Mouse (Mus musculus) megakaryocyte progenitor cell, adult 5-6 weeks (primary cell): Measurements from ENCODE around the gene Tead1. TPM values are rescaled to one million over a fixed set of nuclear protein-coding genes. Genes with fewer than 3 reads are reported as not detected.

Source experiments
- ATAC-seq: replicated peaks from 2 replicates; pipeline ENCODE4 v1.8.0; 2016; ENCODE audit warnings: mild to moderate bottlenecking, moderate TSS enrichment, inconsistent platforms; ENCODE audit not compliant: poor library complexity
- total RNA-seq, 2 experiments: library from RNA; stranded (forward) in 1 of 2; stranded (reverse) in 1 of 2; fragments of 157-497, 149-512 nt in 1 of 2; fragments of 200-1000 nt in 1 of 2; gene quantifications; 2 replicates each; pipeline versions ENCODE4 v1.2.3 to v1.2.4; 2015 to 2017

The Tead1 gene
- total RNA-seq (2015) (not detected in 2 replicates), total RNA-seq (2017) (not detected in 2 replicates)

DNA sequence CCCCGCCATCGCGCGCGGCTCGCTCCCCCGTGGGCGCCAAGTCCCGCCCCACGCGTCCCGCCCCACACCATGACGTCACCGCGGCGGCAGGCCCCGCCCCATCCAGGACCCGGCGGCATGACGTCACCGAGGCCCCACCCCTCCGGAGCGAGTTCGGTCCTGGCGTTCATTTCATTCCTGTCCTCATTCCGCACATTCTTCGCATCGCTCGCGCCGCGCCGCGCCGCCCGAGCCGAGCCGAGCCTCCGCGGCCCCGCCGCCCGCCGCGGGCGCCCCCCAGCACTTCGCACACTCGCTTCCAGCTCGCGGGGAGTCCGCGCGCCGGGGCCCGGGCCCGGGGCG lies at the start of gene Tead1:
Tead1 (plus strand) TSS at position 148 of the 342 bp plus-strand sequence.
- ATAC-seq: peak; percentile 52

- ATAC-seq: no peak
Observed at GRCm38 (mm10) chr7:112634505-112635213, 44.5 kb upstream of the Tead1 start.

DNA sequence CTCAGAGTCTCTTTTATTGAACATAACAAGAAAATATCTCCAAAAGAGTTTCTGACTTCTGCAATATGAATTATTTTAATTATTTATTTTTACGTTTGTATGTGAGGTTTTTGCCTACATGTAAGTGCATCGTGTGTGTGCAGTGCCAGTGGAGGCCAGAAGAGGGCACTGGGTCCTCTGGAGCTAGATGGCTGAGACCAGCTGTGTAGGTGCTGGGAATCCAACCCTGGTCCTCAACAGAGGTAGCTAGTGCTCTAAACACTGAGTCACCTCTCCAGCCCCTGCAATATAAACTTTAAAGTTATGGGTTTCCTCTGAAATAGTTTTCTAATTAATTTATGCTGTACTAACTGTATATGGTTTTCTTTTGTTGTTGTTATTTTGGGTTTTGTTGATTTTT lies 43.2 kb upstream of the Tead1 start:
- no peak for ATAC-seq

DNA sequence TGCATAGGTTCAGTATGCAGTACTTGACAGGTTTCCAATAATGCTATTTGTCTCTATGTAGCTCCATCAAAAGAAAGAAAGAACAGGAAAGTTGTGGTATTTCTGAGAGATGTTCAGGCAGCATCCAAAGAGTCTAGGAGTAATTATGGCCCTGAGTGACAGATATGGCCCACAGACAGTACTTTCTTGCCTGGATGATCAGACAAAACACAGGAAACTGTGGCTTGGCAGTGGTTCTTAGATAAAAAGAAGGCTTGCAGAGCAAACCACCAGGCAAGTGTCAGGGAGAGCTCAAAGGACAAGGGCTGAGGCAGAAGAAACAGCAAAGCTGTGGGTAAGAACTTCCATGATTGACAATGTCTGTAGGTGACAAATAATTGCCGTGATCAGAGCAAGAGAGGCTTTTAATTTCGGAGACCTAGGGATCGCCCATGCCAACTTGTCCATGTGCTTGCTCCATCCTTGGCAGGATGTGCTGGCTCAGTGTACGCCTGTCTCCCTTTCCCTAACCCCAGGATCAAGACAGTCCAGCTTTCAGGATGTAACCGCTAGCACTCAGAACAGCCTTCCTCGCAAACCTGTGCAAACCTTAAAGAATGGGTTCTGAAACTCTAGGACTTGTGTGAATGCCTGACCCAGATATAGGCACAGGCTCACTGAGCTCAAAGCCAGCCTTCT lies 35.1 kb upstream of the Tead1 start:
- ATAC-seq: peak; percentile 39; the same call in 1 of the 2 replicates

- ATAC-seq: no peak
Observed at GRCm38 (mm10) chr7:112644701-112645100, 34.4 kb upstream of the Tead1 start.

- no peak for ATAC-seq
Observed at GRCm38 (mm10) chr7:112645724-112646123, 33.4 kb upstream of the Tead1 start.

- ATAC-seq: no peak
Observed at GRCm38 (mm10) chr7:112647417-112647816, 31.7 kb upstream of the Tead1 start.

- ATAC-seq: no peak
Observed at GRCm38 (mm10) chr7:112656141-112656662, 22.9 kb upstream of the Tead1 start.

- no peak for ATAC-seq
Observed at GRCm38 (mm10) chr7:112658939-112659338, 20.2 kb upstream of the Tead1 start.

GRCm38 (mm10) chr7:112659816-112660215 lies 19.3 kb upstream of the Tead1 start:
- no peak for ATAC-seq

- no peak for ATAC-seq
Observed at GRCm38 (mm10) chr7:112660325-112660724, 18.8 kb upstream of the Tead1 start.

GRCm38 (mm10) chr7:112662398-112663313 lies 16.5 kb upstream of the Tead1 start:
- ATAC-seq: no peak

DNA sequence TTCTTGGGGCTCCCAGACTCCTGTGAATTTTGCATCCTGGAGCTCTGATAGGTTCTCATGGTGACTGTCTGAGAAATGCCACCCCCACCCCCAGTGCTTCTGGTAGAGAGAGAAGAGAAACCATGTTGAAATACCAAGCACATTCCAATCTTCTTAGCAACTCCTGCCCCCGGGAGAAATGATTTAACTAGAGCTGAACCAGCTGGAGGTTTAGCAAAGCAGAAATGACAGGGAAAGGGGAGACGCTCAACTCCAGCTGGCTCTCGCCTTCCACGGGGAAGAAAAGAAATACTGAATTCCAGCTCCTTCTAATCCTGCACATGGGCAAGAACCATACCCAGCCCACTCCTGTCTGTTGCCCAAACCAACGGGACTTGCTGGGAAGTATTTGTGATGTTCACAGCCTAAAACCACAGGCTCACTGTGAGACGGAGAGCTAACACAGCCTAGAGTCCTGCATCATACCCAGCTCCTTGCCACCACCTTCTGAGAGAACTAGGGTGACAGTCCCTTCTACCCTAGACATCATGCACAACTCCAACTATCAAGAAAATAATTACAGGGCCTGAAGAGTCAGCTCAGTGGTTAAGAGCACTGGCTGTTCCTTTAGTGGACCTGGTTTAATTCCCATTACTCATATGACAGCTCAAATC lies 15.7 kb upstream of the Tead1 start:
- ATAC-seq: no peak

- ATAC-seq: no peak
Observed at GRCm38 (mm10) chr7:112669993-112670392, 9.1 kb upstream of the Tead1 start.

GRCm38 (mm10) chr7:112678418-112679170 lies 524 bp upstream of the Tead1 start:
- peak; percentile 20; the same call in 1 of the 2 replicates for ATAC-seq

DNA sequence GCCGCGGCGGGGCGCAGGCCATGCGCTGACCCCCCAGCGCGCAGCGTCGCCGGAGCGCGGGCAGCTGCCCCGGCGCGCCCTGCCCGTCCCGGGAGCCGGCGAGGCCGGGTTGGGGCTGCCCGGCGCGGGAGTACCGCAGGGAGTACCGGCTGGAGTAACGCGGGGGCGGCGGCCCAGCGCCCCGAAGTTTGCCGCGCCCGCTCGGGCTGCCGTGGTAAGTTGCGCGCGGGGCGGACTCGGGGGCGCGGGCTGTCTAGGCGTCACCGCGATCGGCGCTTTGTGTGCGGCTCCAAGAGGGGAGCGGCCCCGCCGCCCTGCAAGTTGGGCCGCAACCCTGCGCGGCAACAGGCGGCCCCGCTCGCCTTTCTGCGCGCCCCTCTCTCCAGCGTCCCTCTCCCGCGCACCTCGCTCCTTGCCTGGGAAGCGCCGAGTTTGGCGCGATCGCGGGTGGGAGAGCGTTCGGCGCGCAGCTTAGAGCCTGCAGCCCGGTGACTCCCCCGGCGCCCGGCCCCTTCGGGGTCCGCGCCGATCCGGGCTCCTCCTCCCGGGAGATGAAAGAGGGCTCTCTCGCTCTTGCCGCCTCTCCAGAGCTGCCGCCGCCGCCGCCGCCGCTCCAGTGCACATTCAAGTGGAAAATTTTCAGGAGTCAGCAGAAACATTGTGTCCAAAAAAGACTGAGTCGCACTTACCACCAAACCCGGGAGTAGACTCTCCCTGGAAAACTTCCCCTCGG lies 561 bp downstream of the Tead1 start:
- ATAC-seq: no peak

DNA sequence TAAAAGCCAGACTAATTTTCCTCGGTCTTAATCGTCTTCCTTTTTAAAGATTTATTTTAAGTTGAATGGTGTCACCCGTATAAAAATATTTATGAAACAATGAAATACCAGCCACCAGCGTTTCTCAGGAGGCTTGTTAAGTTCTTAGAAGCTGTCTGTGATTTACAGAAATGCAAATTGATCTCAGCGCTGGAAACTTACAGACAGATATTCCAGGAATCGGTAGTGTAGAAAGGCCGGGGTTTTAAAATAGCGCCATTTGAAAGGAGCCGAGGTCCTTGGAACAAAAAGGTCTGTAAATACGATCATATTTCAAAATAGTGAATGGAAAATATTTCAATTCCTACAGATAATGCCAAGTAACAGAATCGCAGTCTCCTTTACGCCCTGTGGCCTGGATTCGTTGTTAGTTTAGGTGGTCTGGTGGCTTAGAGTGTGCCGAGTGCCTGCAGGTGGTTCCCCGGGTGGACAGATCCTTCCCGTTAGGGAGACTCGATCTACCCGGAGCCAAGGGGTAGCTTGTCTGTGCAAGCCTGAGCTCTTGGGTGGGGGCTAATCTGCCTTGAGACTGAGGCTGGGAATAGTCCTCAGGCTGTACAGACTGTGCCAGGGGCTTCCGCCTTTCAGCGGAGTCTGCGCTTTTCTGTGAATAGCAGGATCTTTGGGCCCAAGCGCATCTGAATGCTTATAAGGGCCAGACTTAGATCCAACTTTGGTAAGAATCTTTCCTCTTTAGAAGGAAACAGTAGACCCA lies 1.6 kb downstream of the Tead1 start:
- no peak for ATAC-seq
